Mouse (Mus musculus) cortical plate, adult 2 months (tissue): ENCODE measurements around the gene Myl6b.

Source experiments
- CTCF ChIP-seq: fragments of 200-500 bp; IDR thresholded peaks from 2 replicates; pipeline ENCODE4 v1.5.1; 2011; ENCODE audit warnings: mild to moderate bottlenecking, control low read depth, low read length; ENCODE audit not compliant: insufficient read depth; ENCODE audit errors: extremely low read depth
- POLR2A ChIP-seq: fragments of 200-500 bp; IDR thresholded peaks from 2 replicates; pipeline ENCODE4 v1.6.1; 2011; ENCODE audit warnings: mild to moderate bottlenecking, low read length, control low read depth; ENCODE audit not compliant: insufficient read depth; ENCODE audit errors: extremely low read depth

GRCm38 (mm10) chr10:128445407-128445806, 53.1 kb downstream of the Myl6b start:
- TF ChIP-seq CTCF (no peak), POLR2A (no peak)
